Mouse (Mus musculus) limb, embryonic 10.5 days (tissue): ENCODE data around the gene Git2. TPM values are rescaled to one million over a fixed set of nuclear protein-coding genes. Genes with fewer than 3 reads are reported as not detected.

Source experiments
- microRNA-seq: library from miRNA; unstranded; fragments of <30 nt; microRNA quantifications from one replicate; pipeline ENCODE4, GENCODE M21; 2017
- polyA plus RNA-seq: library from polyadenylated mRNA; unstranded; fragments of >200 nt; fragmentation: Nextera tagmentation; extraction: Ambion mirVana; gene quantifications from 2 replicates; pipeline ENCODE4 v1.2.1, GENCODE M21; 2016

Git2 gene
- polyA plus RNA-seq, 1 experiment from 2014 or later = 44.8 TPM

Small RNAs within 50 kb of the gene (microRNA-seq; reads per million reads assigned to microRNA genes)
- gene Mir7028 = not detected

Other genes starting within 250 kb of the Git2 start
- 1.4 and 1.9 TPM in 2 replicates for gene Fam222a, start 207.5 kb downstream of the Git2 start, polyA plus RNA-seq
- 0.31 TPM in 2 replicates for gene Trpv4, start 117.1 kb downstream of the Git2 start, polyA plus RNA-seq
- 65.4 and 78.6 TPM in 2 replicates for gene Gltp, start 84.5 kb downstream of the Git2 start, polyA plus RNA-seq
- gene Tchp, start 67.8 kb downstream of the Git2 start, polyA plus RNA-seq = 18.8 and 22.0 TPM in 2 replicates
- 43.1 and 44.0 TPM in 2 replicates for gene Ankrd13a, start 840 bp downstream of the Git2 start, polyA plus RNA-seq
- 92.0 and 92.4 TPM in 2 replicates for gene 1500011B03Rik, start 48.0 kb upstream of the Git2 start, polyA plus RNA-seq
- not detected in 2 replicates for gene 4930519G04Rik, start 78.1 kb upstream of the Git2 start, polyA plus RNA-seq
- not detected in 2 replicates for gene Gm9936, start 83.2 kb upstream of the Git2 start, polyA plus RNA-seq
- gene Oasl2, start 121.4 kb upstream of the Git2 start, polyA plus RNA-seq = 1.5 and 2.0 TPM in 2 replicates
- 0.09 and 0.24 TPM in 2 replicates for gene Oasl1, start 147.7 kb upstream of the Git2 start, polyA plus RNA-seq
- 42.3 and 48.6 TPM in 2 replicates for gene 2210016L21Rik, start 166.6 kb upstream of the Git2 start, polyA plus RNA-seq
- gene Hnf1a, start 195.6 kb upstream of the Git2 start, polyA plus RNA-seq = 0.09 and 0.11 TPM in 2 replicates
- 15.2 and 15.3 TPM in 2 replicates for gene Sppl3, start 235.6 kb upstream of the Git2 start, polyA plus RNA-seq